ENCODE assay signal across 19 mouse cellular contexts in the genomic region with DNA sequence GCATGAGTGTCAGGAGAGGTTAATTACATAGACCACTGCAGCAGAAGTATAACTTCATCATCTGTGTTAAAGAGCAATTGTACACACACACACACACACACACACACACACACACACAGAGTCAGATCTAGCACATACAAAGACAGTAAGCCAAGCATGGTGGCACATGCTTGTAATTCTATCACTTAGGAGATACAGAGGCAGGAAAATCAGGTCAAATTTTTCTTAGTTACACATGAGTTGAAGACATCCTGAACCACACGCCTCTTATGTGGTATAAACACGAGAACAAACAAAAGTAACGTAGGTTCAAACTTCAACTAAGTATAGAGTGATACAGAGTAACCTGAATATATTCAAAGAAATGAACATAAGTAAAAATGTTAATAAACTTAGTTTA. TPM values are rescaled to one million over a fixed set of nuclear protein-coding genes. Genes with fewer than 3 reads are reported as not detected.
DNase-seq lines count a peak whose midpoint lies in the region; ATAC-seq and TF ChIP-seq lines count a peak whose summit lies in the region.
"Had no signal": no experiment of that assay in that cellular context is flagged by ENCODE, and none has a peak within 500 bp of the region (broad histone marks: within the 10 kb centered on the region; RNA-seq: fewer than 3 reads in every experiment).

No protein-coding gene starts in this region.

- peak overlapping the region; percentile 96 for H3K27ac ChIP-seq in thymus, adult 2 months (ENCODE audit: control insufficient read depth, insufficient read depth, low read length)
- no peak overlapping the region for H3K27ac ChIP-seq in midbrain, embryonic 11.5 days (ENCODE audit: low read depth, low read length)
- H3K27ac ChIP-seq in heart, embryonic 10.5 days, result no peak overlapping the region
- H3K27ac ChIP-seq: embryonic facial prominence, embryonic 13.5 days; forebrain, embryonic 12.5 days; hindbrain, embryonic 15.5 days had no signal

- peak; percentile 28 for ATAC-seq in inflammation-experienced regulatory T-cells, adult 6 months
- ATAC-seq in midbrain, embryonic 11.5 days (ENCODE audit: low FRiP score), result no peak
- ATAC-seq: activated CD4-positive, CD25-positive, alpha-beta regulatory T cell, adult 4 months; forebrain, embryonic 16.5 days had no signal

- WGBS in thymus, adult 2 months, result 3% methylated on average over 3 of the region's 3 CpGs
- 94% methylated on average over 3 of the region's 3 CpGs for WGBS in midbrain, embryonic 11.5 days
- 91% methylated on average over 3 of the region's 3 CpGs for WGBS in heart, embryonic 10.5 days

- no peak for TF ChIP-seq CTCF in thymus, adult 2 months (IDR thresholded peaks at IDR 0.05; ENCODE audit: borderline replicate concordance, control insufficient read depth, extremely low read depth, insufficient read depth, low read length, poor library complexity)

- no peak overlapping the region for H3K4me2 ChIP-seq in midbrain, embryonic 11.5 days
- H3K4me2 ChIP-seq: embryonic facial prominence, embryonic 13.5 days; forebrain, embryonic 12.5 days; heart, embryonic 13.5 days; hindbrain, embryonic 15.5 days had no signal

- no peak overlapping the region for H3K4me3 ChIP-seq in thymus, adult 2 months (ENCODE audit: control insufficient read depth, insufficient read depth, low read length)
- no peak overlapping the region for H3K4me3 ChIP-seq in midbrain, embryonic 11.5 days (ENCODE audit: low read depth, low read length)
- no peak overlapping the region for H3K4me3 ChIP-seq in heart, embryonic 10.5 days
- H3K4me3 ChIP-seq: embryonic facial prominence, embryonic 13.5 days; forebrain, embryonic 12.5 days; heart, embryonic 13.5 days; hindbrain, embryonic 15.5 days had no signal

- no peak overlapping the region for H3K9ac ChIP-seq in midbrain, embryonic 11.5 days (ENCODE audit: low read length)
- H3K9ac ChIP-seq: embryonic facial prominence, embryonic 13.5 days; forebrain, embryonic 12.5 days; heart, embryonic 13.5 days; hindbrain, embryonic 15.5 days had no signal

- no peak for TF ChIP-seq POLR2A in thymus, adult 2 months (IDR thresholded peaks at IDR 0.05; ENCODE audit: control insufficient read depth, extremely low read depth, insufficient read depth, low read length, poor library complexity)

- peaks cover 19% of the 10 kb centered on the region for H3K4me1 ChIP-seq in thymus, adult 2 months (replicated peaks; ENCODE audit: control insufficient read depth, insufficient read depth, low read length)
- H3K4me1 ChIP-seq in midbrain, embryonic 11.5 days (ENCODE audit: control insufficient read depth, insufficient read depth, low read length), result no peaks in the 10 kb centered on the region
- peaks cover 13% of the 10 kb centered on the region for H3K4me1 ChIP-seq in heart, embryonic 10.5 days
- H3K4me1 ChIP-seq: hindbrain, embryonic 15.5 days had no signal

- no peaks in the 10 kb centered on the region for H3K9me3 ChIP-seq in midbrain, embryonic 11.5 days (ENCODE audit: control insufficient read depth, low read length)
- H3K9me3 ChIP-seq in heart, embryonic 10.5 days, result no peaks in the 10 kb centered on the region
- H3K9me3 ChIP-seq: embryonic facial prominence, embryonic 13.5 days; forebrain, embryonic 12.5 days; heart, embryonic 13.5 days; hindbrain, embryonic 15.5 days had no signal

- peak; percentile 41 for DNase-seq in thymus, adult 2 months
- no peak for DNase-seq in thymus, postnatal 36 days
- DNase-seq in thymus, postnatal 10 days (ENCODE audit: low spot score in 2 of 2), result peak; percentile 20 to 45
- DNase-seq in midbrain, embryonic 11.5 days (ENCODE audit: low spot score, missing footprints), result no peak
- DNase-seq in layer of hippocampus, postnatal 10 days (ENCODE audit: low spot score in 2 of 2), result no peak
- no peak for DNase-seq in heart, embryonic 10.5 days (ENCODE audit: low spot score)
- DNase-seq: adrenal gland, postnatal 14 days; cerebellum, adult 11-12 months; cerebellum, adult 9-10 months; cerebellum, postnatal 36 days; gastrocnemius, postnatal 25 days; heart, postnatal 36 days had no signal

- H3K27me3 ChIP-seq in thymus, adult 2 months (ENCODE audit: control insufficient read depth, insufficient read depth, low read length), result no peaks in the 10 kb centered on the region
- no peaks in the 10 kb centered on the region for H3K27me3 ChIP-seq in midbrain, embryonic 11.5 days (ENCODE audit: control insufficient read depth, insufficient read depth, low read length)
- H3K27me3 ChIP-seq in heart, embryonic 10.5 days (ENCODE audit: insufficient read depth, poor library complexity, severe bottlenecking), result no peaks in the 10 kb centered on the region
- H3K27me3 ChIP-seq: embryonic facial prominence, embryonic 13.5 days; forebrain, embryonic 12.5 days; heart, embryonic 13.5 days; hindbrain, embryonic 15.5 days had no signal

- peaks cover 4% of the 10 kb centered on the region; the same call in 1 of the 2 replicates for H3K36me3 ChIP-seq in thymus, adult 2 months (ENCODE audit: control insufficient read depth, insufficient read depth, low read length)
- H3K36me3 ChIP-seq in midbrain, embryonic 11.5 days (ENCODE audit: control insufficient read depth, insufficient read depth, low read length), result no peaks in the 10 kb centered on the region
- peaks cover under 1% of the 10 kb centered on the region for H3K36me3 ChIP-seq in heart, embryonic 10.5 days
- H3K36me3 ChIP-seq: hindbrain, embryonic 15.5 days had no signal

RNA-seq across cellular contexts. Expression of a gene that starts 15.6 kb away (rescaled TPM):
- 24.6 and 25.4 TPM in 2 replicates for polyA plus RNA-seq in thymus, adult 2 months (2012; rRNA removed)
- polyA plus RNA-seq in inflammation-experienced regulatory T-cells, adult 6 months (2017; shearing (Covaris generic)), result 10 to 100 TPM; 30.5 to 45.3 (median 44.1) TPM
- polyA plus RNA-seq in midbrain, embryonic 11.5 days (2014; fragmentation: Nextera tagmentation; extraction: Ambion mirVana), result 44.6 and 45.2 TPM in 2 replicates
- 10 to 100 TPM; 61.8 to 63.8 TPM for total RNA-seq in layer of hippocampus, postnatal 10 days (2021)
- 26.4 and 28.3 TPM in 2 replicates for polyA plus RNA-seq in heart, embryonic 10.5 days (2016; fragmentation: Nextera tagmentation; extraction: Ambion mirVana)

Comparison
In these comparisons a context has a peak if more than half of its experiments do, and no peak if none do; other contexts are left out.
1. DNase-seq: peak in thymus, adult 2 months (single experiment) and thymus, postnatal 10 days (2 of 2); none in thymus, postnatal 36 days (0 of 2), midbrain, embryonic 11.5 days (single experiment), layer of hippocampus, postnatal 10 days (0 of 2) and heart, embryonic 10.5 days (single experiment).